Mouse (Mus musculus): ENCODE measurements around the gene Rps6ka5. TPM values are rescaled to one million over a fixed set of nuclear protein-coding genes. Genes with fewer than 3 reads are reported as not detected.

Gene Rps6ka5
- polyA plus RNA-seq (2012; rRNA removed) = 1.7 and 2.1 TPM in 2 replicates

DNA sequence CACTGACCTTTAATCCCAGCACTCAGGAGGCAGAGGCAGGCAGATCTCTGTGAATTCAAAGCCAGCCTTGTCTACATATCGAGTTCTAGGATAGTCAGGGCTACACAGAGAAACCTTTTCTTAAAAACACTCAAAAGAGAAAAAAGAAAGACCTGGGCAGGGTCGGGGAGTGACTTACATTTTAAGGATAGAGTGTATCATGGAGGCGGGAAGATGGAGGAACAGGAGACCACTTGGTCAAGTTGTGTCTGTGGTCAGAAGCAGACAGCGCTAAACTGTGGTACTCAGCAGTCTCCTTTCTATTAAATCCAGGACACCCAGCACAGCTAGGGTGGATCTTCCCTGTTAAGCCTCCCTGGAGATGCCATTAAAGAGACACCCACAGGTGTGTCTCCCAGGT lies at the start of gene Rps6ka5:
Gene Rps6ka5, minus strand, starts transcription at position 333 of the 400 bp plus-strand sequence.
- Histone ChIP-seq H3K4me1 (ENCODE audit: control insufficient read depth, insufficient read depth, insufficient read length) (peaks cover 9% of the 10 kb centered on the region; the same call in 1 of the 2 replicates), H3K27me3 (ENCODE audit: control insufficient read depth, insufficient read depth, low read length) (no peaks in the 10 kb centered on the region), H3K27ac (ENCODE audit: insufficient read depth, low read length) (no peak within 1 kb of the TSS), H3K4me3 (ENCODE audit: extremely low read depth, insufficient read depth, insufficient read length) (no peak within 1 kb of the TSS), H3K36me3 (ENCODE audit: control insufficient read depth, insufficient read depth, low read length) (no peaks in the 10 kb centered on the region; the same call in 1 of the 2 replicates)
- 91% methylated on average over 4 of the region's 4 CpGs for WGBS
- no peak for DNase-seq (ENCODE audit: low read depth in 1 of 2, low spot score in 2 of 2)
- TF ChIP-seq POLR2A (IDR thresholded peaks at IDR 0.05; ENCODE audit: low read depth, low read length) (no peak), CTCF (IDR thresholded peaks at IDR 0.05; ENCODE audit: extremely low read depth, insufficient read depth, insufficient read length, insufficient replicate concordance) (no peak)

- WGBS = 41% methylated on average over 8 of the region's 8 CpGs
These were observed 49.3 kb upstream of the Rps6ka5 start for GRCm38 (mm10) chr12:100775911-100776581.

GRCm38 (mm10) chr12:100775291-100775690 lies 48.5 kb upstream of the Rps6ka5 start:
- H3K4me1 ChIP-seq (ENCODE audit: control insufficient read depth, insufficient read depth, insufficient read length) = peaks cover 23% of the 10 kb centered on the region; the same call in 1 of the 2 replicates
- H3K4me3 ChIP-seq (ENCODE audit: extremely low read depth, insufficient read depth, insufficient read length) = no peak overlapping the region
- DNase-seq (ENCODE audit: low read depth in 1 of 2, low spot score in 2 of 2) = no peak
- no peak overlapping the region for H3K27ac ChIP-seq (ENCODE audit: insufficient read depth, low read length)
- no peaks in the 10 kb centered on the region for H3K27me3 ChIP-seq (ENCODE audit: control insufficient read depth, insufficient read depth, low read length)
- TF ChIP-seq CTCF (IDR thresholded peaks at IDR 0.05; ENCODE audit: extremely low read depth, insufficient read depth, insufficient read length, insufficient replicate concordance) (no peak), POLR2A (IDR thresholded peaks at IDR 0.05; ENCODE audit: low read depth, low read length) (no peak)
- no peaks in the 10 kb centered on the region for H3K36me3 ChIP-seq (ENCODE audit: control insufficient read depth, insufficient read depth, low read length)

More at GRCm38 (mm10) chr12:100775911-100776581, 49.3 kb upstream of the Rps6ka5 start:
- Histone ChIP-seq H3K4me3 (ENCODE audit: extremely low read depth, insufficient read depth, insufficient read length) (no peak overlapping the region), H3K27me3 (ENCODE audit: control insufficient read depth, insufficient read depth, low read length) (no peaks in the 10 kb centered on the region), H3K36me3 (ENCODE audit: control insufficient read depth, insufficient read depth, low read length) (no peaks in the 10 kb centered on the region), H3K4me1 (ENCODE audit: control insufficient read depth, insufficient read depth, insufficient read length) (peaks cover 25% of the 10 kb centered on the region; the same call in 1 of the 2 replicates), H3K27ac (ENCODE audit: insufficient read depth, low read length) (peak overlapping the region; percentile 10; the same call in 1 of the 2 replicates)
- TF ChIP-seq CTCF (IDR thresholded peaks at IDR 0.05; ENCODE audit: extremely low read depth, insufficient read depth, insufficient read length, insufficient replicate concordance) (no peak), POLR2A (IDR thresholded peaks at IDR 0.05; ENCODE audit: low read depth, low read length) (no peak)
- no peak for DNase-seq (ENCODE audit: low read depth in 1 of 2, low spot score in 2 of 2)

DNA sequence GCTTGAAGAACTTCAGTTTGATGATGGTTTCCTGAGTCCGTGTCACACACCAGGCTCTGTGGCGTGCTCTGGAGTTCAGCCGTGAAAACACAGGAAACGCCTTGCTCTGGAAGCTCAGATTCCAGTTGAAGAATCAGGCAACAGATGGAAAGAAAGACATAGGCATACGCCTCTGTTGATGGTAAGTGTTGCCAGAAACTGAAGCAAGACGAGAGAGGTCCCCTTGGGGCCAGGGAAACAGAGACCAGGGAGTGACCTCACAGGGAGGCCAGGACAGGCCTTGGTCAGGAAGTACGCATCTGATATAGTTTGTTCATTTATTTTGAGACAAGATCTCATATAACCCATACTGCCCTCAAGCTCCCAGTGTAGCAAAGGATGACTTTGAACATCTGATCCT lies 48.0 kb upstream of the Rps6ka5 start:
- DNase-seq (ENCODE audit: low read depth in 1 of 2, low spot score in 2 of 2) = no peak
- WGBS = 85% methylated on average over 7 of the region's 7 CpGs
- TF ChIP-seq CTCF (IDR thresholded peaks at IDR 0.05; ENCODE audit: extremely low read depth, insufficient read depth, insufficient read length, insufficient replicate concordance) = no peak
- Histone ChIP-seq H3K27me3 (ENCODE audit: control insufficient read depth, insufficient read depth, low read length) (no peaks in the 10 kb centered on the region), H3K4me1 (ENCODE audit: control insufficient read depth, insufficient read depth, insufficient read length) (peaks cover 18% of the 10 kb centered on the region; the same call in 1 of the 2 replicates), H3K27ac (ENCODE audit: insufficient read depth, low read length) (no peak overlapping the region), H3K4me3 (ENCODE audit: extremely low read depth, insufficient read depth, insufficient read length) (no peak overlapping the region), H3K36me3 (ENCODE audit: control insufficient read depth, insufficient read depth, low read length) (no peaks in the 10 kb centered on the region)

DNA sequence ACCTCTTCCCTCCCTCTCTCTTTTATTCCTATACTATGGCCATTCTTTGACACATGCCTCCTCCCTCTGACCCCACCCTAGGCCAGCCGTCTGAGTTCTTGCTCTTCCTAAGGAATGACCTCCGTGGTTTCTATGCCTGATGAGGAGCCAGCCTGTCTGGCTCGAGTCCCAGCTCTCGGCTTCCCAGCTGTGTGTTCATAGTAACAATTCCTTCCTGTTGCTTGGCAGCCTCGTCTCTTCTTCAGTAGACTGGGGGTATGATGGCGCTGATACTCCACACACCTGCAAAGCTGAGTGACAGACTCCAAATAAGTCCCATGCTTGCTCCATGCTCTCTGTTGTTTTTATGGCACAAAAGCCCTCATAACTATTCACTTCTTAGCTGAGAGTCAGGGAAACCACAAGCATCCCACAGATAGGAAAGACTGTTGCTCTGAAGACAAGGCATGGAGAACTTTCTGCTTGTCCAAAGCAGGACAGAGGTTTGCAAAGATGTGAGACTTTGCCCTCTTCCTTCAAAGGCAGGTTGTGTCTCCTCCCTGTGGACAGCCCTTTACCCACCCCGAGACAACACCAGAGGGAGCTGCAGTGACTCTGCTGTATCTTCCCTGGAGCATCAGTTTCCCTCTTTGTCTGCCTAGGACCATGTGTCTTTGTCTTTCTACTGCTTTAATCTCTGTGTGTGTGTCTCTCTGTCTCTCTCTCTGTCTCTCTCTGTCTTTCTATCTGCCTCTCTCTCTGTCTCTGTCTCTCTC lies 45.6 kb upstream of the Rps6ka5 start:
- H3K4me3 ChIP-seq (ENCODE audit: extremely low read depth, insufficient read depth, insufficient read length) = no peak overlapping the region
- no peak for TF ChIP-seq POLR2A (IDR thresholded peaks at IDR 0.05; ENCODE audit: low read depth, low read length)
- TF ChIP-seq CTCF (IDR thresholded peaks at IDR 0.05; ENCODE audit: extremely low read depth, insufficient read depth, insufficient read length, insufficient replicate concordance) = peak; percentile 40; the same call in 1 of the 2 replicates
- no peaks in the 10 kb centered on the region for H3K36me3 ChIP-seq (ENCODE audit: control insufficient read depth, insufficient read depth, low read length)
- WGBS = 21% methylated on average over 7 of the region's 7 CpGs
- no peaks in the 10 kb centered on the region for H3K27me3 ChIP-seq (ENCODE audit: control insufficient read depth, insufficient read depth, low read length)
- peaks cover 11% of the 10 kb centered on the region; the same call in 1 of the 2 replicates for H3K4me1 ChIP-seq (ENCODE audit: control insufficient read depth, insufficient read depth, insufficient read length)
- DNase-seq (ENCODE audit: low read depth in 1 of 2, low spot score in 2 of 2) = no peak
- H3K27ac ChIP-seq (ENCODE audit: insufficient read depth, low read length) = no peak overlapping the region

DNA sequence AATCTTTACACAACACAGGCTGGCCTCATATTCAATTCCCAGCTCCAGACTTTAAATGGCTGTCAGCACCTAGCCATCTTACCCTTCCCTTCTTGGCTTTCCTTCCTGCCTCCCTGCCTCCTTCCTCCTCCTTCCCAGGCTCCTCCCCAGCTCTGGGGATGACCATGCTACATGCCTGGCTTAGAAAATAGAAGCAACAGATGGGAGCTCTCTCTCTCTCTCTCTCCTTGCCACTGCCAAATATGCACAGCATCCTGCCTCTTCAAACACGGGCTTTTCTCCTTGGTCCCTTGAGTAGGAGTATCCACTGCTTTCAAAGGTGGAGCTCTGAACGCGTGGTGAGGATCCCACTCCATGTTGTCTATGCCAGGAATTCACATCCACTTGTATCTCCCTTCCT lies 44.0 kb upstream of the Rps6ka5 start:
- TF ChIP-seq POLR2A (IDR thresholded peaks at IDR 0.05; ENCODE audit: low read depth, low read length) (no peak), CTCF (IDR thresholded peaks at IDR 0.05; ENCODE audit: extremely low read depth, insufficient read depth, insufficient read length, insufficient replicate concordance) (no peak)
- Histone ChIP-seq H3K27me3 (ENCODE audit: control insufficient read depth, insufficient read depth, low read length) (no peaks in the 10 kb centered on the region), H3K4me1 (ENCODE audit: control insufficient read depth, insufficient read depth, insufficient read length) (peaks cover 9% of the 10 kb centered on the region; the same call in 1 of the 2 replicates), H3K36me3 (ENCODE audit: control insufficient read depth, insufficient read depth, low read length) (no peaks in the 10 kb centered on the region), H3K4me3 (ENCODE audit: extremely low read depth, insufficient read depth, insufficient read length) (no peak overlapping the region), H3K27ac (ENCODE audit: insufficient read depth, low read length) (no peak overlapping the region)
- DNase-seq (ENCODE audit: low read depth in 1 of 2, low spot score in 2 of 2) = no peak
- 85% methylated on average over 3 of the region's 3 CpGs for WGBS
